Mouse (Mus musculus): ENCODE measurements at regions not wholly inside any gene's neighbourhood (a gene's known extent, or its start where the extent isn't known, plus 50 kb on each side); places are given as distances from the start of the nearest gene placed in this dataset.

GRCm38 (mm10) chr5:51397528-51397927 is 170.0 kb downstream of the Ppargc1a start:
- ATAC-seq (ENCODE audit: low FRiP score, low TSS enrichment) = no peak
- H3K27me3 ChIP-seq (ENCODE audit: control insufficient read depth, insufficient read depth, low read length) = no peaks in the 10 kb centered on the region
- WGBS = 70% methylated on average over 5 of the region's 5 CpGs
- no peaks in the 10 kb centered on the region for H3K36me3 ChIP-seq (ENCODE audit: control insufficient read depth, insufficient read depth, low read length)
- H3K9ac ChIP-seq (ENCODE audit: low read depth, low read length) = no peak overlapping the region
- H3K4me3 ChIP-seq (ENCODE audit: low read length) = no peak overlapping the region
- peak overlapping the region; percentile 14; the same call in 1 of the 2 replicates for H3K27ac ChIP-seq (ENCODE audit: low read depth, low read length)
- no peak overlapping the region for H3K4me2 ChIP-seq (replicated peaks; ENCODE audit: low read depth, low read length)
- H3K4me1 ChIP-seq (ENCODE audit: control insufficient read depth, insufficient read depth, low read length) = no peaks in the 10 kb centered on the region
- H3K9me3 ChIP-seq (ENCODE audit: control insufficient read depth, low read length) = no peaks in the 10 kb centered on the region

- Histone ChIP-seq H3K36me3 (ENCODE audit: control insufficient read depth, insufficient read depth, low read length) (no peaks in the 10 kb centered on the region), H3K27ac (ENCODE audit: low read depth, low read length) (no peak overlapping the region), H3K27me3 (ENCODE audit: control insufficient read depth, insufficient read depth, low read length) (no peaks in the 10 kb centered on the region), H3K9me3 (ENCODE audit: control insufficient read depth, low read length) (no peaks in the 10 kb centered on the region), H3K4me3 (ENCODE audit: low read length) (no peak overlapping the region), H3K4me2 (replicated peaks; ENCODE audit: low read depth, low read length) (no peak overlapping the region), H3K9ac (ENCODE audit: low read depth, low read length) (no peak overlapping the region), H3K4me1 (ENCODE audit: control insufficient read depth, insufficient read depth, low read length) (no peaks in the 10 kb centered on the region)
- ATAC-seq (ENCODE audit: low FRiP score, low TSS enrichment) = no peak
- WGBS = 82% methylated on average over 8 of the region's 8 CpGs
These were observed 176.2 kb downstream of the Ppargc1a start for GRCm38 (mm10) chr5:51391319-51391718.

- no peaks in the 10 kb centered on the region for H3K4me1 ChIP-seq (ENCODE audit: control insufficient read depth, insufficient read depth, low read length)
- no peak overlapping the region for H3K4me2 ChIP-seq (replicated peaks; ENCODE audit: low read depth, low read length)
- H3K36me3 ChIP-seq (ENCODE audit: control insufficient read depth, insufficient read depth, low read length) = no peaks in the 10 kb centered on the region
- no peak overlapping the region for H3K27ac ChIP-seq (ENCODE audit: low read depth, low read length)
- no peaks in the 10 kb centered on the region for H3K27me3 ChIP-seq (ENCODE audit: control insufficient read depth, insufficient read depth, low read length)
- H3K9ac ChIP-seq (ENCODE audit: low read depth, low read length) = no peak overlapping the region
- ATAC-seq (ENCODE audit: low FRiP score, low TSS enrichment) = no peak
- 55% methylated on average over 2 of the region's 2 CpGs for WGBS
- H3K4me3 ChIP-seq (ENCODE audit: low read length) = no peak overlapping the region
- no peaks in the 10 kb centered on the region for H3K9me3 ChIP-seq (ENCODE audit: control insufficient read depth, low read length)
These were observed 179.8 kb downstream of the Ppargc1a start for GRCm38 (mm10) chr5:51387751-51388150.

- no peaks in the 10 kb centered on the region for H3K36me3 ChIP-seq (ENCODE audit: control insufficient read depth, insufficient read depth, low read length)
- no peak overlapping the region for H3K9ac ChIP-seq (ENCODE audit: low read depth, low read length)
- no peak for ATAC-seq (ENCODE audit: low FRiP score, low TSS enrichment)
- H3K4me3 ChIP-seq (ENCODE audit: low read length) = no peak overlapping the region
- no peak overlapping the region for H3K27ac ChIP-seq (ENCODE audit: low read depth, low read length)
- H3K4me1 ChIP-seq (ENCODE audit: control insufficient read depth, insufficient read depth, low read length) = no peaks in the 10 kb centered on the region
- H3K9me3 ChIP-seq (ENCODE audit: control insufficient read depth, low read length) = no peaks in the 10 kb centered on the region
- H3K4me2 ChIP-seq (replicated peaks; ENCODE audit: low read depth, low read length) = no peak overlapping the region
- 88% methylated on average over 3 of the region's 3 CpGs for WGBS
- no peaks in the 10 kb centered on the region for H3K27me3 ChIP-seq (ENCODE audit: control insufficient read depth, insufficient read depth, low read length)
These were observed 181.1 kb downstream of the Ppargc1a start for GRCm38 (mm10) chr5:51386409-51386808.

- no peaks in the 10 kb centered on the region for H3K27me3 ChIP-seq (ENCODE audit: control insufficient read depth, insufficient read depth, low read length)
- no peak overlapping the region for H3K9ac ChIP-seq (ENCODE audit: low read depth, low read length)
- H3K4me2 ChIP-seq (replicated peaks; ENCODE audit: low read depth, low read length) = no peak overlapping the region
- no peak overlapping the region for H3K4me3 ChIP-seq (ENCODE audit: low read length)
- H3K36me3 ChIP-seq (ENCODE audit: control insufficient read depth, insufficient read depth, low read length) = no peaks in the 10 kb centered on the region
- H3K27ac ChIP-seq (ENCODE audit: low read depth, low read length) = no peak overlapping the region
- ATAC-seq (ENCODE audit: low FRiP score, low TSS enrichment) = no peak
- no peaks in the 10 kb centered on the region for H3K4me1 ChIP-seq (ENCODE audit: control insufficient read depth, insufficient read depth, low read length)
- no peaks in the 10 kb centered on the region for H3K9me3 ChIP-seq (ENCODE audit: control insufficient read depth, low read length)
- WGBS = 89% methylated on average over 6 of the region's 6 CpGs
These were observed 183.2 kb downstream of the Ppargc1a start for GRCm38 (mm10) chr5:51384278-51384677.

- ATAC-seq (ENCODE audit: low FRiP score, low TSS enrichment) = no peak
- Histone ChIP-seq H3K9ac (ENCODE audit: low read depth, low read length) (no peak overlapping the region), H3K4me1 (ENCODE audit: control insufficient read depth, insufficient read depth, low read length) (no peaks in the 10 kb centered on the region), H3K9me3 (ENCODE audit: control insufficient read depth, low read length) (no peaks in the 10 kb centered on the region), H3K36me3 (ENCODE audit: control insufficient read depth, insufficient read depth, low read length) (no peaks in the 10 kb centered on the region), H3K4me3 (ENCODE audit: low read length) (no peak overlapping the region), H3K27ac (ENCODE audit: low read depth, low read length) (no peak overlapping the region), H3K27me3 (ENCODE audit: control insufficient read depth, insufficient read depth, low read length) (no peaks in the 10 kb centered on the region), H3K4me2 (replicated peaks; ENCODE audit: low read depth, low read length) (no peak overlapping the region)
- 96% methylated on average over 1 of the region's 1 CpGs for WGBS
These were observed 208.4 kb downstream of the Ppargc1a start for GRCm38 (mm10) chr5:51359101-51359500.

GRCm38 (mm10) chr5:51348256-51348655 is 219.3 kb downstream of the Ppargc1a start:
- no peaks in the 10 kb centered on the region for H3K36me3 ChIP-seq (ENCODE audit: control insufficient read depth, insufficient read depth, low read length)
- ATAC-seq (ENCODE audit: low FRiP score, low TSS enrichment) = no peak
- no peak overlapping the region for H3K4me2 ChIP-seq (replicated peaks; ENCODE audit: low read depth, low read length)
- no peak overlapping the region for H3K9ac ChIP-seq (ENCODE audit: low read depth, low read length)
- H3K27ac ChIP-seq (ENCODE audit: low read depth, low read length) = no peak overlapping the region
- no peaks in the 10 kb centered on the region for H3K9me3 ChIP-seq (ENCODE audit: control insufficient read depth, low read length)
- WGBS = 44% methylated on average over 2 of the region's 2 CpGs
- H3K4me1 ChIP-seq (ENCODE audit: control insufficient read depth, insufficient read depth, low read length) = no peaks in the 10 kb centered on the region
- no peaks in the 10 kb centered on the region for H3K27me3 ChIP-seq (ENCODE audit: control insufficient read depth, insufficient read depth, low read length)
- H3K4me3 ChIP-seq (ENCODE audit: low read length) = no peak overlapping the region

- H3K4me3 ChIP-seq (ENCODE audit: low read length) = no peak overlapping the region
- no peak overlapping the region for H3K27ac ChIP-seq (ENCODE audit: low read depth, low read length)
- H3K4me1 ChIP-seq (ENCODE audit: control insufficient read depth, insufficient read depth, low read length) = no peaks in the 10 kb centered on the region
- H3K9ac ChIP-seq (ENCODE audit: low read depth, low read length) = no peak overlapping the region
- no peak overlapping the region for H3K4me2 ChIP-seq (replicated peaks; ENCODE audit: low read depth, low read length)
- no peaks in the 10 kb centered on the region for H3K27me3 ChIP-seq (ENCODE audit: control insufficient read depth, insufficient read depth, low read length)
- WGBS = 93% methylated on average over 3 of the region's 3 CpGs
- H3K9me3 ChIP-seq (ENCODE audit: control insufficient read depth, low read length) = no peaks in the 10 kb centered on the region
- ATAC-seq (ENCODE audit: low FRiP score, low TSS enrichment) = no peak
- H3K36me3 ChIP-seq (ENCODE audit: control insufficient read depth, insufficient read depth, low read length) = no peaks in the 10 kb centered on the region
These were observed 238.4 kb downstream of the Ppargc1a start for GRCm38 (mm10) chr5:51329142-51329541.

GRCm38 (mm10) chr5:51289191-51289590 is 278.3 kb downstream of the Ppargc1a start:
- Histone ChIP-seq H3K27ac (ENCODE audit: low read depth, low read length) (no peak overlapping the region), H3K4me1 (ENCODE audit: control insufficient read depth, insufficient read depth, low read length) (no peaks in the 10 kb centered on the region), H3K4me2 (replicated peaks; ENCODE audit: low read depth, low read length) (no peak overlapping the region), H3K9ac (ENCODE audit: low read depth, low read length) (no peak overlapping the region), H3K4me3 (ENCODE audit: low read length) (no peak overlapping the region), H3K9me3 (ENCODE audit: control insufficient read depth, low read length) (no peaks in the 10 kb centered on the region), H3K36me3 (ENCODE audit: control insufficient read depth, insufficient read depth, low read length) (no peaks in the 10 kb centered on the region), H3K27me3 (ENCODE audit: control insufficient read depth, insufficient read depth, low read length) (no peaks in the 10 kb centered on the region)
- 74% methylated on average over 1 of the region's 1 CpGs for WGBS
- ATAC-seq (ENCODE audit: low FRiP score, low TSS enrichment) = no peak

- Histone ChIP-seq H3K27ac (ENCODE audit: low read depth, low read length) (no peak overlapping the region), H3K36me3 (ENCODE audit: control insufficient read depth, insufficient read depth, low read length) (no peaks in the 10 kb centered on the region), H3K9me3 (ENCODE audit: control insufficient read depth, low read length) (no peaks in the 10 kb centered on the region), H3K9ac (ENCODE audit: low read depth, low read length) (no peak overlapping the region), H3K27me3 (ENCODE audit: control insufficient read depth, insufficient read depth, low read length) (no peaks in the 10 kb centered on the region), H3K4me2 (replicated peaks; ENCODE audit: low read depth, low read length) (no peak overlapping the region), H3K4me1 (ENCODE audit: control insufficient read depth, insufficient read depth, low read length) (no peaks in the 10 kb centered on the region), H3K4me3 (ENCODE audit: low read length) (no peak overlapping the region)
- WGBS = 83% methylated on average over 2 of the region's 2 CpGs
- no peak for ATAC-seq (ENCODE audit: low FRiP score, low TSS enrichment)
These were observed 279.3 kb downstream of the Ppargc1a start for GRCm38 (mm10) chr5:51288234-51288633.

Measured in kidney, embryonic 14.5 days (tissue).